Mouse (Mus musculus): Measurements from ENCODE around the gene Brca1.

- TF ChIP-seq CTCF (IDR thresholded peaks at IDR 0.05; ENCODE audit: low read depth) (peak; percentile 92), EP300 (IDR thresholded peaks at IDR 0.05; ENCODE audit: low read depth) (no peak)
Measured at GRCm38 (mm10) chr11:101562391-101562790, 10.6 kb upstream of the Brca1 start.
